Mouse (Mus musculus): ENCODE data around the gene Chrm3.

DNA sequence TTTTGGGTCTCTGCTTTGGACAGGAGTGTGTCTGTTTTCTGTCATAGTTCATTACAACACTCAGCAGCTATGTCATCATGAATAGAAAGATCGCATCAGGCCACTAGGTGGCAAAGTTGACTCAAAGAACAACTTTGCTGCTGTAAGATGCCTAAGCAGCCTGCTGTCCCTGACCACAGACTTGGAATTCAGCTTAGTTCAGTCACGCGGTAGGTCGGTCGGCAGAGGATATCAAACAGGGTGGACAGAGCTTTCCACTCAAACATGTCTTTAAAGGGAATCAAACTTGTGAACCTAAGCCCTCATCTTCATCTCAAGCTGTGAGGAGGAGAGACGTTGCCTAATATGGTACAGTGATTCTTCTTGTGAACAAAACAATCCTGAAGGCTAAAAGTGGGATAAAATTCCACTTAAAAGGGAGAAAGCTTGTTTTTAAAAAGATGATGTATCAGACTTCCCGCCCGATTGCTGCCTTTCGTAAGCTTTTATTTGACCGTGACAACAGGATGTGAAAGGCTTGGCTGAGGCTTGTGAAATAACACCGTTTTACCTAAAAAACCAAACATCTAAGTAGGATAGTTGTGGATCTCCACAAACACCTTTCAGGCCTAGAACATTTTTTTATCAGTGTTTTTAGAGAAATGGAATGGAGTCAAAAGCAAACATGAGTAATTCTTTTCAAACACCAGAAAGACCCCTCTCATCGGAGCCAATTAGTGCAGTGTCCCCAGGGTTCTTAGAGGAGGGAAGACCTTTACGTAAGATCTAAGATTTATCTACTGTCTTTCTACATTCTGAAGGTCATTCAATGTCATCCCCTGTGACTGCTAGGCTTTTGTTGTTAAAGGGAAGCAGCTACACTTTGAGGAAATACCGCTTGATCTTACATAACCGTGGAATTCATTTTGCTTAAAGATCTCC is 478.0 kb downstream of the Chrm3 start:
- 0 out of 2 replicates have a peak, but pooled peaks have one; percentile 45 for TF ChIP-seq CTCF (IDR thresholded peaks at IDR 0.05; ENCODE audit: borderline replicate concordance, insufficient read depth, low read length)
- TF ChIP-seq POLR2A (IDR thresholded peaks at IDR 0.05; ENCODE audit: low read depth, low read length), result no peak

All from embryonic fibroblast, embryonic 13.5 days (primary cell).